Mouse (Mus musculus) stomach, adult 2 months (tissue): ENCODE results near the gene Vil1. TPM values are rescaled to one million over a fixed set of nuclear protein-coding genes. Genes with fewer than 3 reads are reported as not detected.

Experiments
- polyA plus RNA-seq: library from polyadenylated mRNA; depleted of rRNA; stranded (reverse); fragments of >200 nt; gene quantifications from 2 replicates; pipeline ENCODE4 v1.2.3, GENCODE M21; 2012; rRNA removed

The Vil1 gene
- 7.3 and 9.6 TPM in 2 replicates for polyA plus RNA-seq

DNA sequence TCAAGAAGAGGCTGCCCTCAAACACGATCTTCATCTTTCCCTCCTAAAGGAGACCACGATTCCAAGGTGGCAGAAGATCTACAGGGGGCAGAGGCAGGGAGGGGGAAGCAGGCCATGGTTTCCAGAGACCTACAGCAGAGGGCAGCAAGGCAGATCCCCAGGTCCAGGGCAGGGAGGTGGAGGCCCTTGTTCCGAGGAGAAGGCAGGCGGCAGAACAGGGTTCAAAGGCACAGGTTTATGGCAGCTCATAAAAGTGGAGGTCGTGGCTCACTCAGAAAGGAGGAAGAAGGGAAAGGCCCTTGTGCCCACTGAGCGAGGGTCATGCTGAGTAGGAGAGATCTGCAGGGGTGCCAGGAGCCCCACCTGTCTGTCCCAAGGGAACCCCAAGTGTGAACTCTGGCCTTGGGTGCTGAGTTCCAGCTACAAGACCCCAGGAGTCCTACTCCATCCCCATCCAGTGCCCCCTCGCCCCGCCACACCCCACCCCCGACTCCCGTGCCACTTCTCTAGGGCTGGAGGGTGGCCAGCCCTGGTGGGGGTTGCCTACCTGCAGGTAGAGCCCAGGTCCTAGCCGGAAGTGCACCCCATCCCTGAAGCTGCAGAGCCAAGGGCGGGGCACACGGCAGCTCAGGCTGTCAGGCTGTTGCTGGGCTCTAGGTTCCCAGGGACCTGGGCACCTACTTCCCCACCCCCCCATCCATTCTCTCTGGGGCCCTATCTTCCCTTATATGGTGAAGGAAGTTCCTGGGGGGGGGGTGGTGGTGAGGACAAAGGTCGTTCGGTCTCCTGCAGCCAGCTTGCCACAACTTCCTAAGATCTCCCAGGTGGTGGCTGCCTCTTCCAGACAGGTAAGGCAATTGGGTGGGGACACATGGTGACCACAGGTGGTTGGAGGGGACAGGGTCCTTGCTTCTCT is at the start of gene Vil1:
Vil1 (plus strand) TSS at position 788 of the 916 bp plus-strand sequence.

DNA sequence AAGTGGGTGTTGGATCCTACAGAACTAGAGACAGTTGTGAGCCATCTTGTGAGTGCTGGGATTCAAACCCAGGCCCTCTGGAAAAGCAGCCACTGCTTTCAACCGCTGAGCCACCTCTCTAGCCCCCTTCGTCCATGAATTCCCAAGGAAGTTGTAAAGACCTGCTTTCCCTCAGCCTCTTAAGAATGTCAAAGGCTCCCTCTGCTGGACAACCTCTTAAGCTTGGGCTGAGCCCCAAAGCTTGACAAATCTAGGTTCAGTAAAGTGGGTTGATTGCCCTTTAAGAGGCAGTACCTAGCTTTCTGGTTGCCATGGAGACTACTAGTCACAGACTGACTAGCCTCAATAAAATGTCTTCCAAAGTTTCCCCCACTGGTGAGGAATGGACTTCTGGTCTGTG is 47.4 kb upstream of the Vil1 start, which contains the start of gene Catip:
Catip (plus strand) TSS at position 297 of the 400 bp plus-strand sequence.

DNA sequence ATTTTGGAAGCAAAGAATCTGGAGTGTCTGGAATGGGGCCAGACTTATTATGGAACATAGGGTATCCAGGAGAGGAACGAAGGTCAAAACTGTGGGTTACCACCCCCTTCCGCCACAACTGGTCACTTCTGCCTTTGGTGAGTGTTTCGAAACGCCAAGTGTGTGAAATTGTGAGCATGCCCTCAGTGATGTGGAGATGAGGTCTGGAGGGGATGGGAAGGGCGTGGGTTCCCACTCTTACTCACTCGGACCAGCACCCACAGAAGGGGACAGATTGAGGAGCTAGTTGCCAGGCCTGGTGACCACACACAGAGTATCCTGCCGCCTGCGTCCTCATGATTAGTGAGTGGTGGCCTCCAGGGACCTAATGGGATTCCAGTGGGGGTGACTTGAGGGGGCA is 34.2 kb upstream of the Vil1 start, which contains the start of gene Slc11a1:
Slc11a1 (plus strand) TSS at position 216 of the 400 bp plus-strand sequence.

DNA sequence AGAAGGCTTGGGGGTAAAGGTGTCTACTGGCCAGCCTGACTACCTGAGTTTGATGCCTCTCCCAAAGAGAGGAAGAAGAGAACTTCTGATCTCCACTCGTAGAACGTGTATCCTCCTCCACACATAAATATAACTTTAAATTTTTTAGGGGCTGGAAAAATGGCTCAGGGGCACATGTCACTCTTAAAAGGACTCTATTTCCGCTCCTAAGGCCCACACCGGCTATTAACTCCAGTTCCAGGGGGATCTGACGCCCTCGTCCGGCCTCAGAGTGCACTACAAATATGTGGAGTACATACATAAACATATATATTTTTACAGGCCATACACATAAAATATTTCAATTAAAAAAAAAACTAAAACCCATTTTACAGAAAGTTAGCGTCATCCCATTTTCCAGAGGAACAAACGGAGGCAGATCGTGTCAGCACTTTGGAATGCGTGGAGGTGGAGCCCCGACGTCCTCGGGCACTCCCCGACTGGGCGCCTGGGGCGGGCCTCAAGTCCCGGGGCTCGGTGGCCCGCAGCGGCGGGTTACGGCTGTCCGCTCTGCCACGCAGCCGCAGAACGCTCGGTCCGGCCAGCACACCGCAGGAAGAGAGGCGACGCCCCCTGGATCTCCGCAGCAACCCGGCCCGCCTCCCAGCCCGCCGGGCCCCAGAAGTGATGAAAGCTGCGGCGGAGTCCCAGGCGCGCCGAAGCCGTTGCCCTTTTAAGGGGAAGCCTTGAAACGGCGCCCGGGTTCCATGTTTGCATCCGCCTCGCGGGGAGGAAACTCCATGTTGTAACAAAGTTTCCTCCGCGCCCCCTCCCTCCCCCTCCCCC is 18.0 kb upstream of the Vil1 start, which contains the start of gene Ctdsp1:
Ctdsp1 (plus strand) TSS at position 586 of the 825 bp plus-strand sequence.

Other genes with a start within 250 kb of the Vil1 start
- gene Cxcr1, start 214.7 kb upstream of the Vil1 start, polyA plus RNA-seq, result 0.11 TPM in 1 of 2 replicates, not detected in the other
- 139 and 239 TPM in 2 replicates for gene Arpc2, start 173.3 kb upstream of the Vil1 start, polyA plus RNA-seq
- gene Gpbar1, start 130.8 kb upstream of the Vil1 start, polyA plus RNA-seq, result 1.2 and 1.4 TPM in 2 replicates
- gene Aamp, start 124.6 kb upstream of the Vil1 start, polyA plus RNA-seq, result 76.4 and 88.7 TPM in 2 replicates
- 56.1 and 60.5 TPM in 2 replicates for gene Pnkd, start 124.4 kb upstream of the Vil1 start, polyA plus RNA-seq
- gene Tmbim1, start 103.8 kb upstream of the Vil1 start, polyA plus RNA-seq, result 463 and 586 TPM in 2 replicates
- gene Catip, start 47.3 kb upstream of the Vil1 start, polyA plus RNA-seq, result 0.48 and 0.56 TPM in 2 replicates
- 11.7 and 16.3 TPM in 2 replicates for gene Slc11a1, start 34.2 kb upstream of the Vil1 start, polyA plus RNA-seq
- gene Ctdsp1, start 17.9 kb upstream of the Vil1 start, polyA plus RNA-seq, result 78.4 and 78.6 TPM in 2 replicates
- 5.4 and 5.6 TPM in 2 replicates for gene Cnot9, start 96.7 kb downstream of the Vil1 start, polyA plus RNA-seq
- gene Plcd4, start 133.5 kb downstream of the Vil1 start, polyA plus RNA-seq, result 0.03 and 0.06 TPM in 2 replicates
- 0.31 and 1.2 TPM in 2 replicates for gene Usp37, start 134.9 kb downstream of the Vil1 start, polyA plus RNA-seq
- gene Zfp142, start 178.9 kb downstream of the Vil1 start, polyA plus RNA-seq, result 3.8 and 4.4 TPM in 2 replicates
- 4.7 and 5.1 TPM in 2 replicates for gene Bcs1l, start 178.9 kb downstream of the Vil1 start, polyA plus RNA-seq
- gene Rnf25, start 192.0 kb downstream of the Vil1 start, polyA plus RNA-seq, result 16.7 and 18.9 TPM in 2 replicates
- gene Stk36, start 192.1 kb downstream of the Vil1 start, polyA plus RNA-seq, result 0.87 and 0.96 TPM in 2 replicates